Mouse (Mus musculus) yolk sac, embryonic 10.5 days (tissue): Measurements from ENCODE around the gene Gm12248.

Source experiments
- DNase-seq: peaks from one replicate; pipeline ENCODE4 v3.0.0-alpha.2; 2017; ENCODE audit warnings: low spot score

The Gm12248 gene

DNA sequence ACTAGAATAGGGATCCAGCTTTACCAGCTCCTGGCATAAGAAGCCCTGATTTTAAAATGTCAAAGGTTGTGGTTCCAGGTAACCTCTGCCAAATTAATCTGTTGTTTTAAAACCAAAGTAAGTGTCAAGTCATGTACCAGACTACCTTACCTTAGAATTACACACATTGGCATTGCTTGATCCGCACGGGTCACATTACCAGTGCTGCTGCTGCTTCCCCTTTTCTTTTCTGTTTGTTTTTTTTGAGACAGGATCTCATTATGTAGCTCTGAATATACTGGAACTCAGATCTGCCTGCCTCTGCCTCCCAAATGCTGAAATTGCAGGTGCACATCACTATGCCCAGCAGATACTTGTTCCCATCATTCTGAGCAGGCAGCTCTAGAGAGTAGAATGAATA is 63.1 kb downstream of the Gm12248 start:
- DNase-seq, result no peak

DNA sequence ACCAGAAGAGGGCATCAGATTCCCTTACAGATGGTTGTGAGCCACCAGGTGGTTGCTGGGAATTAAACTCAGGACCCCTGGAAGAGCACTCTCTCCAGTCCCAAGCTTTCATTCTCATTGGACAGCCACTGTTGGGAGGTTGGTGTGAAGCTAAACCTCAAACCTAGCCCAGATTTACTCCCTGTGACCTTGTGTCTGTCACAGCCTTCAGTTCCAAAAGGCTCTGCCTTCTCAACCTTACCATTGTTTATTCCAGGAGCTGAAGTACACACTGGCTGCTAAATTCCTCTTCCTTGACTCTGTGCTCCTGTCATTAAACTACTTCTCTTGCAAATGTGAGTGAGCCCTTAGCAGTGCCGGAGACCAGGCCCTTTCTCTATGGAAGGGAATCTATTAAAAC is 64.0 kb downstream of the Gm12248 start:
- DNase-seq, result no peak

DNA sequence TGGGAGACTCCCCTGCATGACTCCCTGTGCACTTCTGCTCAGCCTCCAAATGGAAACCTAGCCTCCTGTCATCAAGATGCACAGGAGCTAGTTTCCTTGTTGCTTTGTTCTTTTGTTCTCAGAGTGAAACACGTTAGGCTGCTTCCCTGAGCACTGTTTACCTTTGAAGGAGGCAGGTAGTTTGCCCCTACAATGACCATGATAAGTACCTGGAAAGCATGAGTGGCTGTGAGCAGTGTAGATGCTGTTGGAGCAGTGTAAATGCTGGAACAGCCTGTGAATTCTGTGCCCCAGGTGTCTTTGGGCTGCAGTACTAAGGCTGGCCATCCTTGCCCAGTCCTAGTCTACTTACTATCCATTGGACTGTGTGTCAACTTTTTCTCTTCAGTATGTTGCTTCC is 66.1 kb downstream of the Gm12248 start:
- DNase-seq, result no peak

DNA sequence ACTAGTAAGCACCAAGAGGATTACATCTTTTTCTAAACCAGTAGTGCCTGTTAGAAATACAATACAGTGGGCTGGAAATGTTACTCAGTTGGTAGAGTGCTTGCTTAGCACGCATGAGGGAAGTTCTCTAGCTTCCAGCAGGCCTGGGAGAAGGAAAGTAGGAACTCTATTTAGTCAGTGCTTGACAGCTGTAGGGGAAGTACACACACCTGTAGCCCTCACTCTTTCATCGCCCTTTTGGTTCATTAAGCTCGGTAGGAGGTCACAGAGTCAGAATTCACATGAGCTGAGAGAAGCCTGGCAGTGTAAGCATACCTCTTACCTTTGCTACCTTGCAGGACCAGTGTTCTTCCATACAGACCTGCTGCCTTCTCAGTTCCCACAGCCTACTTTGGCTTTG is 66.6 kb downstream of the Gm12248 start:
- DNase-seq, result no peak

DNA sequence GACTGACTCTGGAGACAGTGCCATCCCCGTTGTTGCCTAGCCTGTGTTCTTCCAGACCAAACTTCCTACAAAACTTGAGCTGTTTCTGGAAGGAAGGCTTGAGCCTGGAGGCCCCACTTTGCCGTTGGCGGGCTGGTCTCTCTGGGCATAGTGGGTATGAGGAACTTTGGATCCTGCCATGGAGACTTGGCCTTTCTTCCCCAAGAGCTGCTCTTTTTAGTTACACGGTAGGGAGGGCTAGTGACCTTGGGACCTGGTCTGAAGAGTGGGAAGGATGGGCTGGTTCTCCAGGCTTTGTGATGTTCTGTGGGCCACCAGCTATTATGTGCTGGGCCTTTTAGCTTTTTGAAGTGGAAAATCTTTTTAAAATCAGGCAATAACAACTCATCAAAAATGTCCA is 67.1 kb downstream of the Gm12248 start:
- DNase-seq, result no peak

DNA sequence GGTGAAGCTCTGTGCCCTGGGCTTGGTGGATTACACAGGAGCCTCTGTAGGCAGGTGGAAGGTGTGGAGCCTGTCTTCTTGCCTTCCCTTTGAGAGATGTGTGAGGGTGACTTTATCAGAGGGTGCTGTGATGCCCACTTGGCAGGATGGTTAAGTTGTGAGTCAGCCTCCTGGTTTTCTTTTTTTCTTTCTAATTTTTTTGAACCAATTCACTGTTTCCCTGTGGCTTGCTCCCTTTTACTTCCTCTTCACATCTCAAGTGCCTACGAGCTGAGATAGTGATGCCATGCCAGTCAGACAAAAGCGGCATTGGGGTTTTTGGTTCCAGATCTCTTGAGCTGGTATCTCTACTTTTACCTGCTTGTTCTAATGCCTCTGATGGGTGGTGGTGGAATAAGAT is 68.3 kb downstream of the Gm12248 start:
- no peak for DNase-seq

DNA sequence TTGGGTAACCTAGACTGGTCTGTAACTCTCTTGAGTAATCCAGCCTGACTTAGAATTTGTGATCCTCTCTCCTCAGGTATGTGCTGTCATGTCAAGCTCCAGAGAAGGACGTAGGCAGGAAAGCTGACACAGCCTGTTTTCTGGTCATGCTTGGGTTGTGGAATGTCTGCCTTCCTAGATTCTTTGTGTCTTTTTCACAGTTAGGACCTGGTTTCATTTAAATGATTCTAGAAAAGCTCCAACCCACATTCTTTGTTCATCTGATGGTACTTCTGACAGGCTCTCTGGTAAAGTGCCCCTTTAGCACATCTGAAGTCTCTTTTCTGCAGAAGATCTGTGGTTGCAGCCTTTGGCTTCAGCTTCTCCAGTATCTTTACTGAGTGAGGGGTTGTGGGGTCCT is 68.7 kb downstream of the Gm12248 start:
- DNase-seq, result no peak

DNA sequence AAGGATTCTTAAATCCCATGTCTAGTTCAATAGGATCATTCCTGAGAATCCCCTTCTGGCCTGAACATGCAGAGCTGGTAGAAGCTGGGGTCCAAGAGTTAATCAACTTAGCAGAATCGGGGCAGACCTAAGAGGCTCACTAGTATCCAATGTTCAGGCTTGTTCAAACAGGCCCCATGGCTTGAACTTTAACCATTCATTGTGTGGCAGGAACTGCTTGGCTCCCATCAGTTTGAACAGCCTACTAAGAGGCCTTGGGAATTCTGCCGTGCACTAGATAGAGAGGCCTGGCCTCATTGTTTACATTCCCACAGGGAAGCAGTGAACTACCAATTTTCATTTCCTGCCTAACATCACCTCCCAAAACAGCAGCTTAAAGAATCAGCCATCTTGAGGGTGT is 71.3 kb downstream of the Gm12248 start:
- peak; percentile 73 for DNase-seq

DNA sequence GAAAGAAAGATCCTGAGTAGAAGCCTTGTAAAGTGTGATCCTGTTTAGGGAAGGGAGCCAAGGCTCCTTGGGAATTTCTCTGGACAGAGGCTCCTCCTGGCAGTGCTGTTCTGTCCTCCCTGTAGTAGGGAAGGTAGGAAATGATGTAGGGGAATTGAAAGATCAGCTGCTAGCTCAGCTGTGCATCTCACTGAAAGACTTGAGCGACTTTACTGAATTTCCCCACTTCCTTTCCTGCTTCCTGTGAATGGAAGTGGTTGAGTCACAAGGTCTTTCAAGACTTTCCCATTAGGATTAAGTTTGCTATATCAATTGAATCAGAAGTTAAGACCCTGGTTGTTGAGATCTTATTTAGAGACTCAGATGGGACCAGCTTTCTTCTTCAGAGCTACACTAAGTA is 71.8 kb downstream of the Gm12248 start:
- DNase-seq, result no peak

DNA sequence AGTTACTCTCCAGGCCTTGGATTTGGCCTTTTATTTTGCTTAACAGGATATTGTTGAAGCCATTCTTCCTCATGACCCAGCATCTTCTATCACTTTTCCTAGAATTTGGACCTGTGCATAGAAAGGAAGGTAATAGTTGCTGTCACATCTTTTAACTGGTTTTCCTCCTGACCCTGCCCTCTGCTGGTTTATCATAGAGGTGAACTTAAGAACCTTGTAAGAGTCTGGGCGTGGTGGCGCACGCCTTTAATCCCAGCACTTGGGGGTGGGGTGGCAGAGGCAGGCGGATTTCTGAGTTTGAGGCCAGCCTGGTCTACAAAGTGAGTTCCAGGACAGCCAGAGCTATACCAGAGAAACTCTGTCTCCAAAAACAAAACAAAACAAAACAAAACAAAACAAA is 74.2 kb downstream of the Gm12248 start:
- DNase-seq, result no peak

DNA sequence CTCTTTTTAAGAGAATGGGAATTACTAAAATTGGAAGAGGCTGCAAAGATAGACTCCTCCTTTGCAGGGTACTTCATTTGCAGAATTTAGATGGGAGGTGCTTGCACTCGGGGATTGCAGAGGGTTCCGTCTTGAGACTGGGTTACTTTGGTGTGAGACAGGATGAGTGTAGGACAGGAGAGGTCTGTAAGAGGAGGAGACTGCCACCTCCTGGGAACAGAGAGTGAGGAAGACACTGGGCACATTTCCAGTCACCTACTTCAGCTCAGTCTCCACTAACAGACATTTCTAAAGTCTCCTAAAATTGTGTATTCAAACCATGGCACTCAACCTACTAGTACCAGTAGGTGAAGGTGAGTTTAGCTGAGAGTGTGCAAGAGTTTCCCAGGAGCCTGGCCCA is 74.6 kb downstream of the Gm12248 start:
- no peak for DNase-seq

DNA sequence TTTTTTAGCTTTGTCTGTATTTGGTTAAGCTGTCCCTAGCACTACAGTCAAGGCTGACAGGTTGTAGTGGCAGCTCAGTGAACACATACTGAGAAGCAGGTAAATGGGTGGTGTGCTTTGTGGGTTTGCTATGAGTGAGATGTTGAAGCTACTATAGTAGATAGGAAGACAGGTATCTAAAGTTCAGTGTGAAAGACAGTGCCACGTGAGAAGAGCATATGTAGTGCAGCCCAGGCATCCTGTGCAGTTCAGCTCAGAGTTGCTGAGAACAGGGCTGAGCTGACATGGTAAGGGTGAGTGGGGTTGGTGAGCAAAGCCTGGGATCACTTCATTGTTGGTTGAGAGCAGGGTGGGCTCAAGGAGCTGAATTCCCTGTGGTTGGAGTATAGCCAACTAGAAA is 75.5 kb downstream of the Gm12248 start:
- no peak for DNase-seq

DNA sequence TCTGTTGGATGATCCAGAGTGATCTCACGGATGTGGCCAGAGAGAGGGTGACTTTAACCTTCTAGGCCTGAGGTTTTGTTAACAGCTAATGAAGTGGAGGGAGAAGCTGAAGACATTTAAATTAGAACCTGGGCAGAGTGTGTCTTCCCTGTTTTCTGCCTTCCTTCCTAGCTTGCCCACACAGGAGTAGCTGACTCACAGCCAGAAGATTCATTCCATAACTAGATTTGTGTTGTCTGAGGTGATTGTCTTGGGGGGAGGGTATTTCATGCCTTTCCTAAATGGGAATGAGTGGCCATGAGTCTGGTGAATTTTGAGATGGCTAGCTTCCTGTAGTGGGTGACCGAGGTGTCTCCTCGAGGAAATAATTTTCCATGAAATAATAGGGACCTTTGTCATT is 76.6 kb downstream of the Gm12248 start:
- DNase-seq, result no peak

DNA sequence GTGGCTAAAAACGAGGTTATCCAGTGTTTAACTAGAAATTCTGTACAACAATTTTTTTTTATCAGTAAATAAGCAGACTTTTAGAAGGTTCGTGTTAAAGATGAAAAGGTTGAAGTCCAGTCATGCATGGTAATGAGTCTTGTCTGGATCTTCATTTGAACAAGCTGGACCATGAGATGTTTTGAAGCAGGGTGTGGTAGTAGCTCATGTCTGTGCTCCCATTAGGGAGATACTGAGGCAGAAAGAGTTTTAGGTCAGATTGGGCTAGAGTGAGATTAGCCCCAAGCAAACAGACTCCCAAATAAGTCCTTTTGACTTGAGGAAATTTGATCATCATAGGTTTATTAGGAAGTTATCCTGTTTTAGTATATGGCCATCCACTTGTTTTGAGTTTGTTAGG is 77.6 kb downstream of the Gm12248 start:
- DNase-seq, result no peak

DNA sequence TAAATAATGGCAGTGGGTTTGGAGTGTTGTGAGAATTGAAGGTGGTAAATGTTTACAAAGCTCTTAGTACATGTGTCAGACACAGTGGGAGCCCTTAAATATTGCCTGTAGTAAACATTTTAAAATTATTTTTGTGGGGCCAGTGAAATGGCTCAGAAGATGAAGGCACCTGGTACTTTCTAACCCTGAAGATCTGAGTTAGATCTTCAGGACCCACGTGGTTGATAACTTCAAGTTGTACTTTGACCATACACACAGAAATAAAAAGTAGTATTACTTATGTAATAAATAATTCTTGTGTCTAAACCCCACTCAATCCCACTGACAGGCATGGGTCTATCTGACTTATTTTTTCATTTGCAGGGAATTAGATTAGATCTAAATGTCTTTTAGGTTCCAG is 78.3 kb downstream of the Gm12248 start:
- DNase-seq, result no peak
